Mouse (Mus musculus) right cerebral cortex, postnatal 36 days (tissue): Measurements from ENCODE around the gene Cbwd1.
"Not testable (repeated sequence)": the region's sequence is repeated elsewhere in the genome, so short reads cannot be mapped to it uniquely, and the experiment has no call there.

Experiments used
- DNase-seq, 2 experiments: peaks; one replicate each; pipeline ENCODE4 v3.0.0; 2022; ENCODE audit warnings: low spot score in 2 of 2, mixed read lengths in 1 of 2

Gene Cbwd1

DNA sequence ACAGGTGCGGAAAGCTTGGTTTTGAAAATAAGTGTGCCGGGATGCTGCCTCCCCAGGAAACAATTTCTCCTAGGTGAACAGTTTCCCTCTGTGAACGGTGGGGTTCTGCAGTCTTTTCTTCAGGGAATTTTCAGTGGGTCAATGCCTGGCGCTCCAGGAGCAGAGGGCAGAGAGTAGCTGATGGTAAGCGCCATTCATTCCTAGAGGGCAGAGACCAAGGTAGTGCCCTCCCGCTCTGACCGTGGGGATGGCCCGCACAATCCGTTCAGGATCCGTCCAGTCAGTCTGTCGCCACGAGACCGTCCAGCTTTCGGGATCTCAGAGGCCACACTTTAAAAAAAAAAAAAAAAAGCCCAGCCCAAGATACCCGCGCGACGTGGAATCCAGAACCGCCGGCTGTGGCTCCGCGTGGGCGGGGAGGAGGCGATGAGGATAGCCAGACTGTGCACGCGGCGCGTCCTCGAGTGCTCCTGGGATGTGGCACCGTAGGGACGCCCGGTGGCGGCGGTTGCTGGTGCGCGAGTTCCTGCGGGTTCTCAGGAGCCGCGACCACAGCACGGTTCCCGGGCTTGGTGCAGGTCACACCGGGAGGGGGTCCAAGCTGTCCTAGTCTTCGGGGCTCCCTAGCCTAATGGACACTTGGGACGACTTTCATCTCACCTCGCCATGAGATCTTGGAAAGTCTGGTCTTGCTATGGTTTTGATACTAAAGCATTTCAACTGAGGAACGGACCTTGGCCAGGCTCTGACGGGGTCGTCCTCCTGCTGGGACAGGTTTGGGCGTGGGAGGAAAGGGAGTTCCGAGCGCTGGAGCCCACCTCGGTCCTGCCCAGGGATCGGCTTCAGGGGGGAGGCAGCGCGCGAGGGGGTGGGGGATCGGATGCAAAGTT, 64.2 kb downstream of the Cbwd1 start:
- no peak for DNase-seq

DNA sequence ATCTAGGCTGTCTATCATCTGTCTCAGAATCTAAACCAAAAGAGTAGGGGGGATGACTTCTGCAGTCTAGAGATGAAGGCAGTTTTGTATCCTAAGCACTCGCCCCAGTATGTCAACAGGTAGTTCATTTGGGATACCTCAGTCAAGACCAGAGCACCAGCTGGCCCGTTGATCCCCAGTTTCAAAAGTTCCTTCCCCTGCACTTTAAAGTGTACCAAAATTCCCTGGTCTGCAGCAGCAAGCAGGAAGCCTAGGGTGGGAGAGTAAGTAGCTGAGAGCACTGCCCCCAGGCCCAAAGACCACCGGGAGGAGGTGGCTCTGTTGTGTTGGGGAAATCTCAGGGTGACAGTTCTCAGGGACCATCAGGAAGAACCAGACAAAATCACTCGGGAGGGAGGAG, 64.9 kb downstream of the Cbwd1 start:
- no peak for DNase-seq

DNA sequence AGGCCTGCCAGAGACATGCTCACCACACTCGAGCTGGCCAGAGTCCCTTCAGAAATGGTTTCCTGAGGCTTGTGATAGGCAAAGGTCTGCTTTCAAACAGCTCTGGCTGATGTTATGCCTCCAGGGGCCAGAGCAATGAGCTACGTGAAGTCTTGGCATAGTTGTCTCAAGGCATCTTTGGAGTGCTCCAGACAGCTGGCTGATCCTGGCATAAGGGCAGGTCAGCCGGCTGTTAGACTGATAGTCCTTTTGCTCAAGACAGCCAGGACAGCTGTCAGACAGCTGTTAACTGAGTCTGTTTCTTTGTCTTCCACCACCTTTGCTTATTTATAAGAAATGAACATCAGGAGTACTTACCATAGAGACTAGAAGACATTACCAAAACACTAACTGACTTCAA, 74.5 kb downstream of the Cbwd1 start:
- no peak for DNase-seq

DNA sequence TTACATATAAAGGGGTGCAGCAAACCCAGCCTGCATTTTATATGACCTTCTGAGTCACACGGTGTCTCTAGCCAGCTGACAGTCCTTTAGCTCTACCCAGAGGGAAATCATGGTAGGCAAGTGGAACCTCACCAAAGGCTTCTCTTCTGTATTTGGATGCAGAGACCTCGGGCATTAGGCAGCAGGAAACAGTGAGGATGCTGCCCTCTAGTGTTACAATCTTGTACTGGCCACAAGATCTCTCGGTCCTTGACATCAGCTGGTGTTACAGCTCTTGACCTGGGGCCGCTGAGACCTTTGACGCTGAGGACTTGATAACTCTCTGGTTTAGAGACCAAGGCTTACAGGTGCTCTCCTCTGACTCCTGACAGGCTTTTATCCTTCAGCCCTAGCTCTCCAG, 75.9 kb downstream of the Cbwd1 start:
- peak in 1 of 2 experiments; percentile 28 for DNase-seq

DNA sequence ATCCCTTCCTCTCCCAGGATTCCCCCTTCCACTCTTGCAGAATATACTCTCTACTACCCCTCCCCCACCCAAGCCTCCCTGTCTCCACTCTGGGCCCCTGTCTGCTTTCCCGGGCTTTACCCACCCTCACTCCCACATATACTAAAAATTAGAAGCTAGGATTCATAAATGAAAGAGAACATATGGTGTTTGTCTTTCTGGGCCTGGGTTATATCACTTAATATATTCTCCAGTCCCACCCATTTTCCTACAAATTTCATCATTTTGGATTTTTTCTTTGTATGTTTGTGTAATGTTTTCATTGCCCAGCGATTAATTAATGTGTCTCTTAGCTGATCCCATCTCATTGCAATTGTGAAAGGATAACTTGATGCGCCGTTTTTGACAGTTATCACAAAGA, 80.2 kb downstream of the Cbwd1 start:
- DNase-seq = no peak

DNA sequence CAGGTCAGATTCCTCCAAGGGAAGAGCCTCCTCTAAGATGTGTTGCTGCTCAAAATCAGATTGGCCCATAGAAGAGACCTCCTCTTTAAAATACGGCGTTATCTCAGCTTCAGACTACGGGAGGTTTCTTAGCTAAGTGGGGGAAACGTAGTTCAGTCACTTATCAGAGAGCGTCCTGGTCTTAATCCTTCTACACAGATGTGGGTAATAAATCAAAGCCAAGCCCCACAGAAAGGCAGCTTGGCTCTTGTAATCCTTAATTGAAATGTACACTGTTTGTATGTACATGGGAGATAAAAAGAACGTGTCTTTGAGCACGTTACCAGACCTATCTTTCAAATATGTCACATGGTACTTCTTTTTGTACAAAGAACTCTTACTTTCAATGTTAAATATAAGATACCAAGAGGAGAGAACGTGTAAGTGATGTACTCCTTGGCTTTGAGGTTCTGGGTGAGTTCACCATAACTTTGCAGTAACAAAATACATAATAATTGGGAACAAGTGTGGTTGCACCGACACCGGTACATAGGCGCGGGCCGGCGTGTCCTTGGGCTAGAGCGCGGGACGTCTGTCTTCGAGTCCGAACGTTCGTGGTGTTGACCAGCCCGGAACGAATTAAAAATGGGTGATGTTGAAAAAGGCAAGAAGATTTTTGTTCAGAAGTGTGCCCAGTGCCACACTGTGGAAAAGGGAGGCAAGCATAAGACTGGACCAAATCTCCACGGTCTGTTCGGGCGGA, 86.1 kb downstream of the Cbwd1 start, which contains the start of gene Gm10053:
TSS of gene Gm10053 (plus strand) at position 558 of the 742 bp plus-strand sequence.
- not testable (repeated sequence) for DNase-seq

DNA sequence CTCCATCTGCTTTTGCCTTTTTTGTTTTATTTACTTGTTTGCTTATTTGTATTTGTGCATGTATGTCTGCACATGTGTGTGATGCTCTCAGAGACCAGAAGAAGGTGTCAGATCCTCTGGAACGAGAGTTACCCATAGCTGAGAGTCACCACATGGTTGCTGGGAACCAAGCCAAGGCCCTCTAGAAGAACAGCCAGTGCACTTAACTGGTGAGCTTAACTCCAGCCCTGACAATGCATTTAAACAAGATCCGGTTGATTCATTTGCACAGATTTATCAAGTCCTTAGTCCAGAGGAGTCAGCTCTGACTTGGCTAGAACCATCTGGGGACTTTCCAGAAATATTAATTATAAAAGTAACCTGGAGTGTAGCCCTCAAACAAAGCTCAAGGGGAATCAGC, 87.5 kb downstream of the Cbwd1 start:
- DNase-seq = no peak

DNA sequence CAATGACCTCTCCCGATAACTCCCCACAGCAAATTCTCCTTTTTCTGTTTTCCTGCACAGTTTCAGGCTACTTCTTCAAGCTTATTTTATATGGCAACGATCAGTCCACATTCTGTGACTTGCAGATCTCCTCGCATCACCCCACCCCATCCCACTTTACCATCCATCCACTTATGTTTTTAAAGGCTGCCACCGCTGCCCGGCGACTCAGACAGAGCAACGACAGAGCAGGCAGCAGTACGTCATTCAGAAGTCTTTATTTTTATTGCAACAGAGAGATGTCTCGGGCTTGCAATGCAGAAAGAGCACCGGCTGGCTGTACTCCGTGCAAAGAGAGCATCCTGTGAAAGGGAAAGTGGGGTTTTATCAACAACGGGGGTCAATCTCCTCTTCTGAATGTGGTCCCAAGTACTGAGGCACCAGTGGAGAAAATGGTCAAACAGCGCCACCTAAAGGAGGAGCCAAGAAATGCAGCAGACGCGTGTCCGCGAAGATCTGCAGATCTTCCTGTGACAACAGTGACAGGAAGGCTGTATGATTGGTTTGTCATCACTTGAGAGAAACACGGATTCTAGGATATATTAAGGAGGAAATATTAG, 90.3 kb downstream of the Cbwd1 start:
- peak; percentile 32 to 48 for DNase-seq
